Comparison of ENCODE assay signal across 10 mouse cellular contexts in the genomic region with DNA sequence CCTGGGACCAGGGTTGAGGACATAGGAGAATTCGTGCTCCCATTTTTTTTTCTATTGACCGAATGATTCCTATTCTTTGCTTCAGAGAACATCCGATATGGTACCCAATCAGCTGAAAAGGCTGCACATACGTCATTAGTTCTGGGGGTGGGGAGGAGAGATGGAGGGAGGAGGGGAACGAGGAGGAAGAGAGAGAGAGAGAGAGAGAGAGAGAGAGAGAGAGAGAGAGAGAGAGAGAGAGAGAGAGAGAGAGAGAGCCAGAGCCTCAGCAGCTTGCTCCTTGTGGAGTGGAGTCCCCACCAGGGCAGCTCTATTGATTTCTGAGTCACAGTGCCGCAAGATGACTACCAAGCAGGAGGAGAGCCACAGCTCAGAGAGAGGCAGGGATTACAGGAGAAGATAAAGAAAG. TPM values are rescaled to one million over a fixed set of nuclear protein-coding genes. Genes with fewer than 3 reads are reported as not detected.
DNase-seq lines count a peak whose midpoint lies in the region; ATAC-seq and TF ChIP-seq lines count a peak whose summit lies in the region.
"Had no signal": no experiment of that assay in that cellular context is flagged by ENCODE, and none has a peak within 500 bp of the region (broad histone marks: within the 10 kb centered on the region; RNA-seq: fewer than 3 reads in every experiment).

No protein-coding gene starts in this region.

- ATAC-seq in forebrain, embryonic 13.5 days = peak; percentile 70

- no peak for TF ChIP-seq CTCF in left cerebral cortex, adult 2 months (IDR thresholded peaks at IDR 0.05)

- no peaks in the 10 kb centered on the region for H3K9me3 ChIP-seq in forebrain, embryonic 13.5 days (replicated peaks)
- H3K9me3 ChIP-seq in heart, embryonic 10.5 days = no peaks in the 10 kb centered on the region

- H3K27ac ChIP-seq in left cerebral cortex, adult 2 months = peak overlapping the region; percentile 97
- peak overlapping the region; percentile 99 for H3K27ac ChIP-seq in forebrain, embryonic 13.5 days
- H3K27ac ChIP-seq in heart, embryonic 10.5 days = no peak overlapping the region

- intact Hi-C loops in left cerebral cortex, adult 2 months (cut with DNase I) = loop anchor here (2.0 to 10.0 kb wide), 5 partner anchors 159 to 654 kb away; no protein-coding TSS in a partner anchor
- intact Hi-C loops in left cerebral cortex, postnatal 10 days (cut with DNase I) = loop anchor here (5.0 kb wide), 1 partner anchor 384 kb away; no protein-coding TSS in a partner anchor

- DNase-seq in left cerebral cortex, adult 2 months (ENCODE audit: extremely low spot score in 1 of 2, low spot score in 2 of 2) = peak; percentile 42 to 58
- no peak for DNase-seq in left cerebral cortex, adult 8-10 months (ENCODE audit: low spot score in 2 of 2)
- peak; percentile 48 to 79 for DNase-seq in left cerebral cortex, postnatal 10 days (ENCODE audit: extremely low spot score in 1 of 2, low spot score in 2 of 2)
- peak; percentile 67 for DNase-seq in right cerebral cortex, postnatal 25 days
- no peak for DNase-seq in heart, embryonic 10.5 days (ENCODE audit: low spot score)
- DNase-seq in urinary bladder, postnatal 36 days (ENCODE audit: low spot score in 2 of 2) = no peak
- no peak for DNase-seq in heart, adult 8-10 months (ENCODE audit: low spot score)
- DNase-seq: kidney, postnatal 36 days had no signal

- peak overlapping the region; percentile 66 for H3K4me2 ChIP-seq in forebrain, embryonic 13.5 days

- H3K27me3 ChIP-seq in forebrain, embryonic 13.5 days = peaks cover 4% of the 10 kb centered on the region; the same call in 1 of the 2 replicates
- peaks cover 17% of the 10 kb centered on the region for H3K27me3 ChIP-seq in heart, embryonic 10.5 days (ENCODE audit: insufficient read depth, poor library complexity, severe bottlenecking)

- 2% methylated on average over 6 of the region's 6 CpGs for WGBS in forebrain, embryonic 13.5 days
- WGBS in heart, embryonic 10.5 days = 15% methylated on average over 6 of the region's 6 CpGs

- 0 out of 2 replicates have a peak, but pooled peaks cover 13% of the 10 kb centered on the region for H3K4me1 ChIP-seq in forebrain, embryonic 13.5 days
- peaks cover 7% of the 10 kb centered on the region; the same call in 1 of the 2 replicates for H3K4me1 ChIP-seq in heart, embryonic 10.5 days

- H3K36me3 ChIP-seq in forebrain, embryonic 13.5 days (ENCODE audit: poor library complexity, severe bottlenecking) = no peaks in the 10 kb centered on the region
- H3K36me3 ChIP-seq in heart, embryonic 10.5 days = no peaks in the 10 kb centered on the region

- H3K9ac ChIP-seq in forebrain, embryonic 13.5 days = peak overlapping the region; percentile 61

- peak overlapping the region; percentile 51 for H3K4me3 ChIP-seq in left cerebral cortex, adult 2 months
- peak overlapping the region; percentile 30 for H3K4me3 ChIP-seq in forebrain, embryonic 13.5 days
- no peak overlapping the region for H3K4me3 ChIP-seq in heart, embryonic 10.5 days

RNA-seq across cellular contexts. Expression of gene Myt1l, which starts 1.9 kb away (rescaled TPM):
- 100 to 1,000 TPM; 210 to 254 TPM for total RNA-seq in left cerebral cortex, adult 2 months (2021)
- total RNA-seq in left cerebral cortex, adult 8-10 months (2022) = 100 to 1,000 TPM; 214 to 238 (median 221) TPM
- 116 and 131 TPM in 2 replicates for polyA plus RNA-seq in forebrain, embryonic 13.5 days (2015; fragmentation: Nextera tagmentation; extraction: Ambion mirVana)
- total RNA-seq in left cerebral cortex, postnatal 10 days (2021) = 100 to 1,000 TPM; 247 to 258 TPM
- polyA plus RNA-seq in heart, embryonic 10.5 days (2016; fragmentation: Nextera tagmentation; extraction: Ambion mirVana) = not detected in 2 replicates
- under 1 TPM in 1 of 4 experiments, not detected in 3; 0.06 TPM for total RNA-seq in heart, adult 8-10 months (2022)
- total RNA-seq: granulocyte monocyte progenitor cell, adult 5-6 weeks had no signal

Comparison
In these comparisons a context has a peak if more than half of its experiments do, and no peak if none do; other contexts are left out.
1. DNase-seq: peak in left cerebral cortex, adult 2 months (2 of 2), left cerebral cortex, postnatal 10 days (2 of 2) and right cerebral cortex, postnatal 25 days (single experiment); none in left cerebral cortex, adult 8-10 months (0 of 2), heart, embryonic 10.5 days (single experiment), urinary bladder, postnatal 36 days (0 of 2) and heart, adult 8-10 months (single experiment).
2. RNA of gene Myt1l, which starts 1.9 kb away (total RNA-seq): 247 to 258 TPM in left cerebral cortex, postnatal 10 days, 210 to 254 TPM in left cerebral cortex, adult 2 months and 214 to 238 TPM in left cerebral cortex, adult 8-10 months; 0.06 TPM in heart, adult 8-10 months; every median in the first group is over 100 times any median in the second.